8 mouse cellular contexts compared by ENCODE assay signal in genomic region chr11:117317429-117318101, GRCm38 (mm10).
DNase-seq lines count a peak whose midpoint lies in the region; ATAC-seq and TF ChIP-seq lines count a peak whose summit lies in the region.

No protein-coding gene starts in this region.

- peaks cover 81% of the 10 kb centered on the region for H3K4me1 ChIP-seq in brown adipose tissue, adult 24 weeks (ENCODE audit: control insufficient read depth, insufficient read depth, insufficient read length, low read length)
- peaks cover 99% of the 10 kb centered on the region for H3K4me1 ChIP-seq in limb, embryonic 10.5 days
- peaks cover 10% of the 10 kb centered on the region; the same call in 1 of the 2 replicates for H3K4me1 ChIP-seq in midbrain, postnatal 0 days (ENCODE audit: insufficient read depth, low read length)

- peak overlapping the region; percentile 34 for H3K4me3 ChIP-seq in brown adipose tissue, adult 24 weeks (ENCODE audit: insufficient read depth, low read depth, low read length)
- H3K4me3 ChIP-seq in gastrocnemius, adult 2 months, result peak overlapping the region; percentile 68
- peak overlapping the region; percentile 35 for H3K4me3 ChIP-seq in limb, embryonic 10.5 days
- H3K4me3 ChIP-seq in midbrain, postnatal 0 days (ENCODE audit: low read depth, low read length), result no peak overlapping the region

- peak overlapping the region; percentile 73 for H3K27ac ChIP-seq in brown adipose tissue, adult 24 weeks (replicated peaks; ENCODE audit: low read depth, low read length)
- peak overlapping the region; percentile 80 for H3K27ac ChIP-seq in gastrocnemius, adult 2 months
- H3K27ac ChIP-seq in limb, embryonic 10.5 days, result peak overlapping the region; percentile 85
- peak overlapping the region; percentile 62 for H3K27ac ChIP-seq in midbrain, postnatal 0 days (ENCODE audit: low read depth, low read length)

- peak; percentile 61 to 70 for DNase-seq in layer of hippocampus, postnatal 10 days (ENCODE audit: low spot score in 2 of 2)
- DNase-seq in layer of hippocampus, adult 18-20 months (ENCODE audit: low spot score in 2 of 2), result no peak
- peak; percentile 85 for DNase-seq in gastrocnemius, adult 2 months
- DNase-seq in limb, embryonic 10.5 days (ENCODE audit: low spot score), result peak; percentile 72
- DNase-seq in midbrain, postnatal 0 days (ENCODE audit: low spot score), result peak; percentile 69
- DNase-seq in urinary bladder, adult 18-20 months (ENCODE audit: low spot score in 2 of 2), result no peak

- peak overlapping the region; percentile 25 for H3K4me2 ChIP-seq in midbrain, postnatal 0 days (ENCODE audit: low read depth, low read length, poor library complexity, severe bottlenecking)

- ATAC-seq in midbrain, postnatal 0 days (ENCODE audit: low FRiP score), result no peak
- no peak for ATAC-seq in megakaryocyte progenitor cell, adult 5-6 weeks (replicated peaks; ENCODE audit: poor library complexity)

- H3K36me3 ChIP-seq in limb, embryonic 10.5 days, result peaks cover 35% of the 10 kb centered on the region
- H3K36me3 ChIP-seq in midbrain, postnatal 0 days (ENCODE audit: insufficient read depth, low read length), result no peaks in the 10 kb centered on the region

- H3K9ac ChIP-seq in midbrain, postnatal 0 days (replicated peaks; ENCODE audit: low read length, poor library complexity, severe bottlenecking), result peak overlapping the region; percentile 20

- 7% methylated on average over 20 of the region's 20 CpGs for WGBS in limb, embryonic 10.5 days
- 26% methylated on average over 20 of the region's 20 CpGs for WGBS in midbrain, postnatal 0 days

- no peaks in the 10 kb centered on the region for H3K27me3 ChIP-seq in limb, embryonic 10.5 days (ENCODE audit: low read depth, poor library complexity, severe bottlenecking)
- no peaks in the 10 kb centered on the region for H3K27me3 ChIP-seq in midbrain, postnatal 0 days (ENCODE audit: insufficient read depth, low read length)

- TF ChIP-seq CTCF in gastrocnemius, adult 2 months (IDR thresholded peaks at IDR 0.05), result no peak
- TF ChIP-seq CTCF in midbrain, postnatal 0 days (IDR thresholded peaks at IDR 0.05), result no peak

- H3K9me3 ChIP-seq in limb, embryonic 10.5 days (replicated peaks), result no peaks in the 10 kb centered on the region
- no peaks in the 10 kb centered on the region for H3K9me3 ChIP-seq in midbrain, postnatal 0 days (ENCODE audit: low read length)

- intact Hi-C loops in gastrocnemius, adult 2 months (cut with DNase I), result no loop called here

Comparison
In these comparisons a context has a peak if more than half of its experiments do, and no peak if none do; other contexts are left out.
1. DNase-seq: peak in layer of hippocampus, postnatal 10 days (2 of 2), gastrocnemius, adult 2 months (single experiment), limb, embryonic 10.5 days (single experiment) and midbrain, postnatal 0 days (single experiment); none in layer of hippocampus, adult 18-20 months (0 of 2) and urinary bladder, adult 18-20 months (0 of 2).
2. Peak in every context shown above with its lines, with median percentiles within 50 percentile points of each other: H3K27ac ChIP-seq.